Mouse (Mus musculus) heart, embryonic 10.5 days (tissue): ENCODE results near the gene Cass4. TPM values are rescaled to one million over a fixed set of nuclear protein-coding genes. Genes with fewer than 3 reads are reported as not detected.

Experiments used
- DNase-seq: peaks from one replicate; pipeline ENCODE4 v3.0.0-alpha.2; 2017; ENCODE audit warnings: low spot score
- H3K27ac ChIP-seq: fragments of 300-500 bp; sonication (generic); 2 replicates; pipeline ENCODE4 v1.5.1; 2016; ENCODE audit warnings: mild to moderate bottlenecking
- H3K27me3 ChIP-seq: fragments of 300-500 bp; sonication (generic); 2 replicates; pipeline ENCODE4 v1.6.1; 2016; ENCODE audit warnings: mild to moderate bottlenecking; ENCODE audit not compliant: poor library complexity, insufficient read depth, severe bottlenecking
- H3K36me3 ChIP-seq: fragments of 300-500 bp; sonication (generic); 2 replicates; pipeline ENCODE4 v1.6.1; 2016; ENCODE audit warnings: mild to moderate bottlenecking, moderate library complexity
- H3K4me1 ChIP-seq: fragments of 300-500 bp; sonication (generic); 2 replicates; pipeline ENCODE4 v1.6.1; 2016; ENCODE audit warnings: mild to moderate bottlenecking
- H3K4me3 ChIP-seq: fragments of 300-500 bp; sonication (generic); 2 replicates; pipeline ENCODE4 v1.5.1; 2016; ENCODE audit warnings: mild to moderate bottlenecking, moderate library complexity
- H3K9me3 ChIP-seq: fragments of 300-500 bp; sonication (generic); 2 replicates; pipeline ENCODE4 v1.6.1; 2016; ENCODE audit warnings: mild to moderate bottlenecking, moderate library complexity
- WGBS: fragments of 180-500 bp; shearing (Covaris S2); methylation state at CpG from one replicate; pipeline ENCODE4 v1.1.7; 2016; 5-methylcytosine and 5-hydroxymethylcytosine counted together
- polyA plus RNA-seq: library from polyadenylated mRNA; unstranded; fragments of >200 nt; fragmentation: Nextera tagmentation; extraction: Ambion mirVana; gene quantifications from 2 replicates; pipeline ENCODE4 v1.2.1, GENCODE M21; 2016

Gene Cass4
- 0.20 and 0.30 TPM in 2 replicates for polyA plus RNA-seq

DNA sequence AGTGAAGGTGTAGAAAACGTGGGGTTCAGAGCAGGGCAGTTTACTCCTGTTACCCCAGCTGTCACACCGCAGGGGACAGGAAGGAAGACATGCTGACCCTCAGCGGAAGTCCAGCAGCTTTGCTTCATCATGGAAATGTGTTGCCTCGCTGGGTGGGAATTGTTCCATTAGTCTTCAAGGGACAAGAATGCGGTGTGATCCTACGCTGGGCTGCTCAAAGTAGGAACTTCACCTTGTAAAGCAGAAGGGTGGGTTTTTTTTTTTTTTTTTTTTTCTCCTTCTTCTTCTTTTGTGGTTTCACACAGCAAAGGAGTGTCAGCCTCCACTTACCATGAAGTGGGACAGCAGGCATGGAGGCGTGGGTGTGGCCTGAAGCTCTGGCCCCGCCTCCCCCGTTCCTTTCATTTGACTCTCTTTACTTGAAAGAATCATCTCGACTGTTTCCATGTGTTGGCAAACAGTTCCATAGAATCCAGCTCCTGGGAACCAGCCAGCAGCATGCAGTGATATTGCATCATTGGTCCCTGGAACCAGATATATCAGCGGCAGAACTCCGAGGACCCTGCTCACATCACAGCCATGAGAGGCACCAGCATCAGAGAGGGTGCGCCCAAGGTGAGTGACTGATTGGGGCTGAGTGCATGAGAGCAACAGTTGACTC, at the start of gene Cass4:
Cass4 (plus strand) TSS at position 404 of the 661 bp plus-strand sequence.
- H3K27ac ChIP-seq, result no peak within 1 kb of the TSS
- H3K36me3 ChIP-seq, result no peaks in the 10 kb centered on the region
- H3K27me3 ChIP-seq, result peaks cover 4% of the 10 kb centered on the region; the same call in 1 of the 2 replicates
- H3K4me3 ChIP-seq, result peak within 1 kb of the TSS; percentile 24; the same call in 1 of the 2 replicates
- 19% methylated on average over 13 of the region's 13 CpGs for WGBS
- H3K4me1 ChIP-seq, result peaks cover 8% of the 10 kb centered on the region; the same call in 1 of the 2 replicates
- H3K9me3 ChIP-seq, result no peaks in the 10 kb centered on the region
- no peak for DNase-seq

GRCm38 (mm10) chr2:172344669-172345068, 48.9 kb upstream of the Cass4 start:
- Histone ChIP-seq H3K4me3 (peak overlapping the region; percentile 84), H3K27me3 (no peaks in the 10 kb centered on the region), H3K27ac (peak overlapping the region; percentile 59; the same call in 1 of the 2 replicates), H3K9me3 (0 out of 2 replicates have a peak, but pooled peaks cover 3% of the 10 kb centered on the region), H3K4me1 (peaks cover 39% of the 10 kb centered on the region), H3K36me3 (no peaks in the 10 kb centered on the region)
- no peak for DNase-seq
- 37% methylated on average over 5 of the region's 5 CpGs for WGBS

DNA sequence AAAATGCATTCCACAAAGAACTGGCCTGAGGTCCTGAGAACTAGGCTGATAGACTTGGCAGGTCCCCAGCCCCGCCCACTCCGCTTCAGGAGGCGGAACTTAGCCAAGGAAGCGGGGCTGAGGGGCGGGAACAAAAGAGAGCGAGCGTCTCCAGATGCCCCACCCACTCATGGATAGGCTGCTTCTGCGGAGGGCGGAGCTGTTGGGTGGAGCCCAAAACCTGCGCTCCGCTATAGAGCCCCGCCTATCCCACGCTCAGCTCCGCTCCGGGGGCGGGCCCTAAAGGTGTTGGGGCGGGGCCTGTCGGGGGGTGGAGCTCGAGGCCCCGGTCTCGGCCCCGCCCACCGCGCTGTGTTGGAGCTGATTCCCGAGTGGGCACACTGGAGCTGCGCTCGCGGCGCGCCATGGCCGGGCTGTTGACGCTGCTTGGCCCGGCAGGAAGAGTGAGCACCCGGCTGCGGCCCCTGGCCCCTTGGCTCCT, 48.3 kb upstream of the Cass4 start, which contains the start of gene Fam210b:
Fam210b (plus strand) TSS at position 308 of the 481 bp plus-strand sequence.
- Histone ChIP-seq H3K4me3 (peak within 1 kb of the TSS; percentile 84), H3K9me3 (0 out of 2 replicates have a peak, but pooled peaks cover 3% of the 10 kb centered on the region), H3K27ac (peak within 1 kb of the TSS; percentile 86), H3K4me1 (peaks cover 42% of the 10 kb centered on the region), H3K36me3 (no peaks in the 10 kb centered on the region), H3K27me3 (no peaks in the 10 kb centered on the region)
- DNase-seq, result peak; percentile 99
- 1% methylated on average over 35 of the region's 35 CpGs for WGBS

DNA sequence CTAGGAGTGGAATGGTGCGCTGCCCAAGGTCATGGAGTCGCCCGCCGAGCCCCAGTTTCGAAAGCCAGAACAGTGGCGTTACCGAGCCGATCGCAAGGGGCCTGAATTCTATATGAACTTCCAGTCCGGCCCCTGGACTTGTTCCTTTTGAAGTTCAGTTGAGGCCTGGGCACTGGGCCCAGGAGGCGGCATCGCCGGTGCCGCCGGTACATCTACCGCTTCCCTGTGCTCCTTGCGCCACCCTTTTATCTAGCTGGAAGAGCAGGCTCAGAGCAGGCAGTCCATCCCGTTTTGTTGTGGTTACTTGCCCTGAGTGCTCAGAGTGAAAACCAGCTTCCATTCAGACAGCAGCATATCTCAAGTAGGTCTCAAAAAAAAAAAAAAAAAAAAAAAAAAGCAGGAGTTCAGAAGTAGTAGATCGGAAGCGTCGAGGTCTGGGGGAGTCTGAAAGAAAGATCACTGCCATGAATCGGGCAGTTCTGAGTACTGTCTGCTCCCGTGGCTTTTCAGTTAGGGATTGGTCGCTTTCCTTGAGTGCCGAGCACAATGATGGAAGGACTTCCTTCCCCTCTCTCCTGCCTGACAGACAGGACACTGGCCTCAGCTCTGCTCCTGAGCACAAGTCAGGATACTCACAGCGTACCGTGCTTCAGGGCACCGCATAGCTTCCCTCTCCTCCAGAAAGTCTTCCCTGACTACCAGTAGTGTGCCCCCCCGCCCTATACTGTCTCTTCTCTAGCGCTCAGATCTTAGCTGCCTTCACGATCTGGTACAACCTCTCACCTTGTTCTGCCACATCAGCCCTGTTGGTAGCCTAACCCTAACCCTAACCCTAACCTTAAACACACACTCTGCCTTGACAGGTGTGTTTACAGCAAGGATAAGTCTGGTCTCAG, 47.3 kb upstream of the Cass4 start:
- Histone ChIP-seq H3K9me3 (0 out of 2 replicates have a peak, but pooled peaks cover 3% of the 10 kb centered on the region), H3K27me3 (no peaks in the 10 kb centered on the region), H3K36me3 (no peaks in the 10 kb centered on the region), H3K4me3 (peak overlapping the region; percentile 84), H3K27ac (peak overlapping the region; percentile 86), H3K4me1 (peaks cover 52% of the 10 kb centered on the region)
- DNase-seq, result no peak
- 7% methylated on average over 31 of the region's 31 CpGs for WGBS

GRCm38 (mm10) chr2:172346933-172347611, 46.5 kb upstream of the Cass4 start:
- Histone ChIP-seq H3K36me3 (no peaks in the 10 kb centered on the region), H3K27me3 (no peaks in the 10 kb centered on the region), H3K9me3 (0 out of 2 replicates have a peak, but pooled peaks cover 3% of the 10 kb centered on the region), H3K4me3 (peak overlapping the region; percentile 84), H3K4me1 (peaks cover 52% of the 10 kb centered on the region), H3K27ac (peak overlapping the region; percentile 86; the same call in 1 of the 2 replicates)
- WGBS, result 42% methylated on average over 8 of the region's 8 CpGs
- peak; percentile 95 for DNase-seq

DNA sequence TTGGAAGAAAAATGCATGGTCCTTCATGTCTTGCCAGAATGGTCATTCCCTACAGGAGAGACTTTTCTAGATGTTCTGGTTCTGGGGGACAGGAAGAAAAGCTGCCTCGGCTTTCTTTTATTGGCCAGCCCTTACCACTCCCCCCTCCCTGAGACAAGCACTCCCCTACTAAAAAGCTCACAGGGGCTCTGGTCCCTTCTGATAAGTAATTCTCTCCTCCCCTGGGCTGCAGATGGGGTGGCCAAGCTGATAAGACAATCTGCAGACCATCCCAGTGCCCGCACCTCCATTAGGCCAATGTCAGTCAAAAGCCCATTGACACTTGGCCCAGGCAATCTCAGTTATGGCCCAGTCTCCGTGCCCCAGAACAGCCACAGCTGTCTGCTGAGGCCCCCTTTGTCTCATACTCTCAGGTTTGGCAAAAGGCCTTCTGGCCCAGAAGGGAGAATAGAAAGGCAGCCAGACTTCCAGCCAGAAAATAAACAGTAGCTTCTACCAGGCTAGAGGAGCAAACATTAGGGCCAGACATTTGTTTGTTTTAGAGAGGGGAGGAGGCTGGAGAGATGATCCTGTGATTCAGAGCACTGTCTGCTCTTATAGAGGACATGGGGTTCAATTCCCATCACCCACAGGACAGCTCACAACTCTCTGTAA, 45.2 kb upstream of the Cass4 start:
- WGBS, result 21% methylated on average over 3 of the region's 3 CpGs
- Histone ChIP-seq H3K9me3 (no peaks in the 10 kb centered on the region), H3K4me3 (peak overlapping the region; percentile 23; the same call in 1 of the 2 replicates), H3K27me3 (no peaks in the 10 kb centered on the region), H3K27ac (peak overlapping the region; percentile 86), H3K36me3 (peaks cover 9% of the 10 kb centered on the region; the same call in 1 of the 2 replicates), H3K4me1 (peaks cover 52% of the 10 kb centered on the region)
- DNase-seq, result peak; percentile 94

GRCm38 (mm10) chr2:172349776-172350175, 43.8 kb upstream of the Cass4 start:
- peaks cover 21% of the 10 kb centered on the region; the same call in 1 of the 2 replicates for H3K36me3 ChIP-seq
- peaks cover 47% of the 10 kb centered on the region for H3K4me1 ChIP-seq
- DNase-seq, result no peak
- no peaks in the 10 kb centered on the region for H3K27me3 ChIP-seq
- no peaks in the 10 kb centered on the region for H3K9me3 ChIP-seq
- H3K4me3 ChIP-seq, result no peak overlapping the region
- WGBS, result 72% methylated on average over 14 of the region's 14 CpGs
- H3K27ac ChIP-seq, result peak overlapping the region; percentile 86; the same call in 1 of the 2 replicates

GRCm38 (mm10) chr2:172350773-172351172, 42.8 kb upstream of the Cass4 start:
- WGBS, result 58% methylated on average over 8 of the region's 8 CpGs

GRCm38 (mm10) chr2:172353218-172353617, 40.4 kb upstream of the Cass4 start:
- WGBS, result 91% methylated on average over 9 of the region's 9 CpGs
- H3K4me3 ChIP-seq, result no peak overlapping the region
- H3K36me3 ChIP-seq, result peaks cover 55% of the 10 kb centered on the region
- no peak overlapping the region for H3K27ac ChIP-seq
- peaks cover 26% of the 10 kb centered on the region for H3K4me1 ChIP-seq
- no peaks in the 10 kb centered on the region for H3K9me3 ChIP-seq
- DNase-seq, result no peak
- H3K27me3 ChIP-seq, result no peaks in the 10 kb centered on the region

More at GRCm38 (mm10) chr2:172350773-172351172, 42.8 kb upstream of the Cass4 start:
- Histone ChIP-seq H3K27me3 (no peaks in the 10 kb centered on the region), H3K9me3 (no peaks in the 10 kb centered on the region), H3K36me3 (peaks cover 31% of the 10 kb centered on the region), H3K27ac (no peak overlapping the region), H3K4me3 (no peak overlapping the region), H3K4me1 (peaks cover 46% of the 10 kb centered on the region)
- no peak for DNase-seq

DNA sequence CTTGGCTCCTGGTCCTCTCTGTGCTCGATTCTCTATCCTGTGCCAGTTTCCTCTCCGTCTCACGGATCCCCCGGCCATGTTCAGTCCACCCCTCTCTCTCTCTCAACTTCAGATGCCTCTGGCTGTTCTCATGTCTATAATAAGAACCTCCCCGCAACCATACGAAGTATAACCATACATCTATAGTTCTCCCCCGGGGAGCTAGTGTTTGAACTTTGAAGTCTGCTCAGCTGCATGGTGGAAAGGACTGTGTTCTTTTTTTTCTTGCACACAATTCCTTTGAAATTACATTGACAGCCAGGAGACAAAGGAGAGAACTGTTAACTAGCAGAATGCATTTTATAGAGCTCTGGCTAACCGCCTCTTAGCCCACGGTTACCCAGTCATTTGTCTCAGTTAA, 38.8 kb upstream of the Cass4 start:
- peaks cover 12% of the 10 kb centered on the region for H3K4me1 ChIP-seq
- no peaks in the 10 kb centered on the region for H3K27me3 ChIP-seq
- peaks cover 70% of the 10 kb centered on the region for H3K36me3 ChIP-seq
- no peak overlapping the region for H3K27ac ChIP-seq
- H3K9me3 ChIP-seq, result no peaks in the 10 kb centered on the region
- DNase-seq, result no peak
- no peak overlapping the region for H3K4me3 ChIP-seq
- WGBS, result 82% methylated on average over 9 of the region's 9 CpGs

GRCm38 (mm10) chr2:172355833-172356232, 37.8 kb upstream of the Cass4 start:
- H3K27me3 ChIP-seq, result no peaks in the 10 kb centered on the region
- no peak overlapping the region for H3K4me3 ChIP-seq
- no peaks in the 10 kb centered on the region for H3K9me3 ChIP-seq
- no peak overlapping the region for H3K27ac ChIP-seq
- DNase-seq, result no peak
- H3K4me1 ChIP-seq, result peaks cover 4% of the 10 kb centered on the region
- WGBS, result 88% methylated on average over 5 of the region's 5 CpGs
- peaks cover 81% of the 10 kb centered on the region for H3K36me3 ChIP-seq

DNA sequence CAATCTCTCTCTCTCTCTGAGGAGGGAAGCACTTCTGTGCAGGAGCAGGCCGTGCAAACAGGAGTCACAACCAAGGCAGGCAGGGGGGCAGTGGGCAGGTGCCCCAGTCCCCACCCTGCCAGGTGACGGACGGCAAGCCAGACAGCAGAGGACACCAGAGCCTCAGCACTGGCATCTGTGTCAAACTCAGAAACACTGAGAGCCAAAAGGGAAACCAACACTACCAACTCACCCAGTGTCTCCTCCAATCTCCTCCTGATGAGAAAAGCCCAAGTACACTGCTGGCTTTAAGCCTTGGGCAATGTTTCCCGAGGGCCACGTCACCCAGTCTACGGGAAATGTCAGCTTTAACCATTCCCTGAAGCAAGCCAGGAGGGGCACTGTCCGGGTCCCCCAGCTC, 30.4 kb upstream of the Cass4 start:
- Histone ChIP-seq H3K27ac (no peak overlapping the region), H3K4me3 (no peak overlapping the region), H3K27me3 (no peaks in the 10 kb centered on the region), H3K36me3 (peaks cover 99% of the 10 kb centered on the region), H3K9me3 (no peaks in the 10 kb centered on the region), H3K4me1 (peaks cover 2% of the 10 kb centered on the region)
- DNase-seq, result no peak
- 89% methylated on average over 7 of the region's 7 CpGs for WGBS
